Mouse (Mus musculus) hematopoietic stem cell, adult 5-6 weeks (primary cell): ENCODE measurements around the gene Ifit2. TPM values are rescaled to one million over a fixed set of nuclear protein-coding genes. Genes with fewer than 3 reads are reported as not detected.
A peak's percentile ranks its signal among the peaks of the same experiment; 100 is the strongest.

ENCODE experiments used
- ATAC-seq, 2 experiments: fragments of 125-278 bp in 1 of 2; replicated peaks in 1 of 2; 2 replicates each; pipeline ENCODE4 v1.8.0; 2016 to 2017; ENCODE audit warnings: inconsistent platforms in 2 of 2, mild to moderate bottlenecking in 2 of 2, moderate number of reproducible peaks in 2 of 2, low read depth in 1 of 2, moderate TSS enrichment in 1 of 2; ENCODE audit not compliant: low FRiP score in 2 of 2, poor library complexity in 2 of 2, severe bottlenecking in 2 of 2, insufficient read depth in 1 of 2, low TSS enrichment in 1 of 2
- total RNA-seq: library from RNA; stranded (forward); fragments of 172-1452, 232-1000 nt; gene quantifications from 2 replicates; pipeline ENCODE4 v1.2.3, GENCODE M21; 2017

Ifit2 gene
- total RNA-seq, 1 experiment from 2014 or later = 28.9 TPM

DNA sequence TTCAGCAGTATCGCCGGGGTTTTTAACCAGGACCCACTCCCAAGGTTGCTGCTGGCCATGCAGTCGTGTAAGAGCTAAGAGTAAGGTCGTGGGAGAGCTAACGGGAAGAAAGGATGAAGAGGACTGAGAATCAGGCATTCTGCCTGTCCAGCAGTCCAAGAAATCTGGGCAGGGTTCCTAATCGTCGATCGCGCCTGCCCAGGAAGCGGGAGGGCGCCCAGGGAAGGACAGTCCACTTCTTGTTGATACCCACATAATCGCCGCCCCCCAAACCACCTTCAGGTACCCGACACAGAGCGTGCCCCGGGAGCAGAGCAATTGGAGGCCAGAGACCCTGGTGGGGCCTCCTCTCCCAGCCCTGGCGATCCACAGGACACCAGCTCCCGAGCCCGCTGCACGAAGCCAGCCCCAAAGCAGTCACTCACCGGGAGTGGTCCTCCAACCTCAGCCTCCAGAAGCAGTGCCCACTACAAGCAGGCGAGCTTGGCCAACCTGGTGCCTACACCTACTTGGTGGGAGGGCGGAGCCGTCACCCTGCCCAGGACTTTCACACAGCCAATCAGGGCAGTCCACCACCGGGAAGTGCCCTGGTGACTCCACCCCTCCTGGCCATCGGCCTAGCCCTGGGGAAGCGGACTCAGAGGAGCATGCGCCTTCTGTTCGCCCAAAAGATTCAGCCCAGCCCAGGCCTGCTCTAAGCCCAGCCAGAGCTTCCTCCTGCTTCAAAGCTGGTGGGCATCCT lies 23.4 kb upstream of the Ifit2 start, which contains the start of gene Lipa:
Gene Lipa (minus strand): TSS at position 534 of the 742 bp plus-strand sequence.
- ATAC-seq = peak; percentile 100

- ATAC-seq = no peak
Measured at GRCm38 (mm10) chr19:34532061-34532751, 18.3 kb upstream of the Ifit2 start.

GRCm38 (mm10) chr19:34539422-34539821 lies 11.1 kb upstream of the Ifit2 start:
- no peak for ATAC-seq

GRCm38 (mm10) chr19:34546211-34546610 lies 4.3 kb upstream of the Ifit2 start:
- ATAC-seq = no peak

DNA sequence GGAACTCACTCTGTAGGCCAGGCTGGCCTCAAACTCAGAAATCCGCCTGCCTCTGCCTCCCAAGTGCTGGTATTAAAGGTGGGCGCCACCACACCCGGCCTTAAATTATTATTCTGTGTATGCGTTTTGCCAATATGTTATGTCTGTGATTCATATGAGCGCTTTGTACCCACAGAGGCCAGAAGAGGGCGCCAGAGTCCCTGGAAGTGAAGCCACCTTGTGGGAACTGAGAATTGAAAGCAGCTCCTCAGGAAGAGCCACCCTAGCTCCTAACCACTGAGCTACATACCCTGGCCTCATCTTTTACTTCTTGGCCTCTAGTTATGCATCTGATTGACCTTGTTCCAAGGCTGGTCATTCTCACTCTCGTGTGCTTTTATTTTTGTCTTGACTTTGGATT lies 2.5 kb upstream of the Ifit2 start:
- peak; percentile 68 to 69 for ATAC-seq

- ATAC-seq = no peak
Measured at GRCm38 (mm10) chr19:34550205-34550533, 325 bp upstream of the Ifit2 start.

DNA sequence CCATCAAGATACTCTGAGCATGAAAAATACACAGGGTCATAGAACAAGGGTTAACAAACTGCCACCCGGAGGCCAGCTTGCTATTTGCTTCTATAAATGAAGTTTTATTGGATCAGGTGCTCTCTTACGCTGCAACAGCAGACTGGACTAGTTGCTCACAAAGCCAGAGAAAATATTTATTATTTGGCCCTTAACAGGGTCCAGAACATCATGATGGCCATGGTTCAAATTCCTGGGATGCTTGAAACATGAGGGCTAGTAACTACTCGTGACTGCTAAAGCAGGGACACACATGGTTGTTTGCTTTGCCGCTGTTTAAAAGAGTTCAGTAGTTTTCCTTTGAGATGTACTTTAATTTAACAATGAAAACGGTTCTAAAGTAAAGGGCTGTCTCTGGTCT lies 1.5 kb downstream of the Ifit2 start:
- no peak for ATAC-seq

GRCm38 (mm10) chr19:34553021-34553420 lies 2.5 kb downstream of the Ifit2 start:
- ATAC-seq = no peak

- no peak for ATAC-seq
Measured at GRCm38 (mm10) chr19:34553522-34553921, 3.0 kb downstream of the Ifit2 start.

DNA sequence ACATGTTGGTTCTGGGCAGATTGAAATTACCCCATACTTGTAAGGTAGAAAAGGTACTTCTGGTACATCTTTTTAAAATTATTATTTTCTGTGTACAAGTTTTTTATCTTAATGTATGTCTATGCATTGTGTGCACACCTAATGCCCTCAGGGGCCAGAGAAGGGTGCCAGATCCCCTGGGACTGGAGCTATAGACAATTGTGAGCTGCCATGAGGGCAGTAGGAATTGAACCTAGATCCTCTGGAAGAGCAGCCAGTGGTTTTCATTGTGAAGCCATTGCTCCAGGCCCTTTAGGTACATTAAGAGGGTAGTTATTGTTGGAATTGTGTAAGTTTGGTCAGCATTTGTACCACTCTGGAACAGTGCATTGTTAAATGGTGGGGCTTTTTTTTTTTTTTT lies 3.6 kb downstream of the Ifit2 start:
- ATAC-seq = no peak

DNA sequence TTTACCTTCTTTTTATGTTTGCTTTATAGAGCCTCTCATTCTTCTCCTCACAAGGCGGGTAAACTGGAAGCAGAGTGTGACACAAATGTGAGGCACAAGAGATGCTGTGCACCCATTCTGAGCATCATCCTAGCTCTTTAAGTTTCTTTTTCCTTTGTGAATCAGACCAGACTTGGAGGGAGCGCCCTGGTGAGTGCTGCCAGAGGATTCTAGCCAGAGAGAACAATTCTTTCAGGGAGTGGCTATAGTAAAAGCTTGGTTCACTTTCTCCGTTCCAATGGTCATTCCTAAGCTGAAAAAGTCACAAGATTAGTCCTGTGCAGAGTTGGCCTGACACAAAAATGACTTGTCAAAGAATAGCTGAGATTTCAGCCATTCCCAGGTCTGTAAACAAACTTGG lies 6.1 kb downstream of the Ifit2 start:
- no peak for ATAC-seq

- no peak for ATAC-seq
Measured at GRCm38 (mm10) chr19:34562556-34562955, 12.1 kb downstream of the Ifit2 start.

DNA sequence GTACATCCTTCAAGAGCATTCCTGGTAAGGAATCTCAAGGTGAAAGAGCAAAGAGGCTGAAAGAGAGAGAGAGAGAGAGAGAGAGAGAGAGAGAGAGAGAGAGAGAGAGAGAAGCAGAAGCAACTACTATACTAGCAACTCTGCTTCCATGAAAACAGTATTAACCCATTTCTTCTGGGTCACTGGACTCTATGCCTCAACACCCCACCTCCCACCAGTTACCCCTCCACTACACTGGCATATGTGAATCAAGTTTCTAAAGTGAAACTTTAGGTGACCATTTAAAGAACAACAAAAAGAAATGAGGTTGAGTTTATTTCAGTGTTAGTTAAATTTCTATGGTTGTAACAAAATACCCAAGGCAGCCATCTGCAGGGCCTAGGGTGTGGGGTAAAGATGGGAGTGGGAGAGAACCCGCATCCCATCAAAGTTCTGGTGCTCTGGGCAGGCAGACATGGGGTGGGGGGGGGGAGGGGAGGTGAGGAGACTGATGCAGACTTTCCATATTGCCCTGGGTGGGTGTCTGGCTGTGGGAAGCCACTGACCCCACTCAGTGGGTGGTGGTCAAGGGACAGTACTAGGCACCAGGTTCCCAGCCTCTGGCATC lies 15.8 kb downstream of the Ifit2 start:
- no peak for ATAC-seq

- no peak for ATAC-seq
Measured at GRCm38 (mm10) chr19:34568988-34569895, 18.7 kb downstream of the Ifit2 start.

GRCm38 (mm10) chr19:34569896-34570476 lies 19.5 kb downstream of the Ifit2 start:
- ATAC-seq = peak; percentile 56 to 77

DNA sequence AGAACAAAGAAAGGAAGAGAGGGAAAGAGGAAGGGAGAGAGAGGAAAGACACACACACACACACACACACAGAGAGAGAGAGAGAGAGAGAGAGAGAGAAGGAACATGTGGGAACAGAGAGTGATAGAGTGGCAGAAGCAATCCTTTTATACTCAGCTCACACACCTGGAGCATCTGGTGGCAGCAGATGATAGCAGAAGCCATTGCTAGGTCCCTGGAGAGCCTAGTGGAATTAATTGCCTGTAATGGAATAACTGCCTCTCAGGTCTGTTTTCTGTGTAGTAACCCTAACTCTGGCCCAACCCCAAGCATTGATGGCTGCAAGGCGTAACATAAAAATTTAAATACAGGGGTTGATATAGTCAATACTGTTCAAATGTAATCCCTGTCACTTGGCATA lies 20.6 kb downstream of the Ifit2 start:
- ATAC-seq = no peak

GRCm38 (mm10) chr19:34573650-34574049 lies 23.2 kb downstream of the Ifit2 start:
- no peak for ATAC-seq
